Mouse (Mus musculus) limb, embryonic 11.5 days (tissue): ENCODE measurements around the gene Nemp2. TPM values are rescaled to one million over a fixed set of nuclear protein-coding genes. Genes with fewer than 3 reads are reported as not detected.

Experiments used
- ATAC-seq: fragments of 200-750 bp; cut with Nextera tagmentation; 2 replicates; pipeline ENCODE4 v1.8.0; 2017; ENCODE audit warnings: low read depth; ENCODE audit not compliant: insufficient number of reproducible peaks, low FRiP score, low TSS enrichment
- DNase-seq: peaks from one replicate; pipeline ENCODE4 v3.0.0-alpha.2; 2015; ENCODE audit warnings: low spot score
- H3K27ac ChIP-seq: fragments of 300-500 bp; sonication (generic); replicated peaks from 2 replicates; pipeline ENCODE4 v1.5.1; 2014; ENCODE audit warnings: low read depth, mild to moderate bottlenecking, low read length
- H3K27me3 ChIP-seq: fragments of 300-500 bp; sonication (generic); 2 replicates; pipeline ENCODE4 v1.6.1; 2014; ENCODE audit warnings: mild to moderate bottlenecking, low read length, mixed read lengths; ENCODE audit not compliant: control insufficient read depth, insufficient read depth
- H3K36me3 ChIP-seq: fragments of 300-500 bp; sonication (generic); 2 replicates; pipeline ENCODE4 v1.6.1; 2014; ENCODE audit warnings: mild to moderate bottlenecking, low read length, moderate library complexity, mixed read lengths; ENCODE audit not compliant: control insufficient read depth, insufficient read depth
- H3K4me1 ChIP-seq: fragments of 300-500 bp; sonication (generic); 2 replicates; pipeline ENCODE4 v1.6.1; 2014; ENCODE audit warnings: low read length, mixed read lengths; ENCODE audit not compliant: control insufficient read depth, insufficient read depth
- H3K4me2 ChIP-seq: fragments of 300-500 bp; sonication (generic); 2 replicates; pipeline ENCODE4 v1.6.1; 2014; ENCODE audit warnings: low read depth, mild to moderate bottlenecking, moderate library complexity; ENCODE audit not compliant: severe bottlenecking
- H3K4me3 ChIP-seq: fragments of 300-500 bp; sonication (generic); 2 replicates; pipeline ENCODE4 v1.5.1; 2014; ENCODE audit warnings: low read depth, low read length
- H3K9ac ChIP-seq: fragments of 300-500 bp; sonication (generic); 2 replicates; pipeline ENCODE4 v1.6.1; 2014; ENCODE audit warnings: mild to moderate bottlenecking, low read length
- H3K9me3 ChIP-seq: fragments of 300-500 bp; sonication (generic); 2 replicates; pipeline ENCODE4 v1.6.1; 2016; ENCODE audit warnings: low read length; ENCODE audit not compliant: control insufficient read depth
- WGBS: fragments of 180-500 bp; shearing (Covaris S2); extraction: QIAGEN DNeasy Blood & Tissue Kit; methylation state at CpG from one replicate; pipeline ENCODE4 v1.1.7; 2014; 5-methylcytosine and 5-hydroxymethylcytosine counted together
- polyA plus RNA-seq: library from polyadenylated mRNA; unstranded; fragments of >200 nt; fragmentation: Nextera tagmentation; extraction: Ambion mirVana; gene quantifications from 2 replicates; pipeline ENCODE4 v1.2.1, GENCODE M21; 2014

The Nemp2 gene
- polyA plus RNA-seq, 1 experiment from 2014 or later = 13.3 TPM

- Histone ChIP-seq H3K27me3 (no peaks in the 10 kb centered on the region), H3K9me3 (no peaks in the 10 kb centered on the region), H3K27ac (no peak overlapping the region), H3K36me3 (no peaks in the 10 kb centered on the region), H3K9ac (no peak overlapping the region), H3K4me3 (no peak overlapping the region), H3K4me1 (no peaks in the 10 kb centered on the region), H3K4me2 (no peak overlapping the region)
- DNase-seq (no peak), ATAC-seq (no peak)
- WGBS = 92% methylated on average over 4 of the region's 4 CpGs
These were observed 22.0 kb upstream of the Nemp2 start for GRCm38 (mm10) chr1:52608486-52608885.

- Histone ChIP-seq H3K27me3 (no peaks in the 10 kb centered on the region), H3K9me3 (no peaks in the 10 kb centered on the region), H3K4me2 (no peak overlapping the region), H3K9ac (no peak overlapping the region), H3K4me3 (no peak overlapping the region), H3K27ac (no peak overlapping the region), H3K4me1 (no peaks in the 10 kb centered on the region), H3K36me3 (no peaks in the 10 kb centered on the region)
- DNase-seq (no peak), ATAC-seq (no peak)
- 81% methylated on average over 1 of the region's 1 CpGs for WGBS
These were observed 12.3 kb upstream of the Nemp2 start for GRCm38 (mm10) chr1:52618217-52618616.

GRCm38 (mm10) chr1:52620442-52620841 lies 10.1 kb upstream of the Nemp2 start:
- no peak overlapping the region for H3K9ac ChIP-seq
- no peaks in the 10 kb centered on the region for H3K9me3 ChIP-seq
- H3K4me1 ChIP-seq = no peaks in the 10 kb centered on the region
- H3K27ac ChIP-seq = no peak overlapping the region
- no peaks in the 10 kb centered on the region for H3K27me3 ChIP-seq
- DNase-seq (no peak), ATAC-seq (no peak)
- H3K36me3 ChIP-seq = no peaks in the 10 kb centered on the region
- no peak overlapping the region for H3K4me3 ChIP-seq
- no peak overlapping the region for H3K4me2 ChIP-seq

GRCm38 (mm10) chr1:52630937-52631299 lies 415 bp downstream of the Nemp2 start:
- no peaks in the 10 kb centered on the region for H3K4me1 ChIP-seq
- no peaks in the 10 kb centered on the region for H3K36me3 ChIP-seq
- H3K27ac ChIP-seq = peak overlapping the region; percentile 84
- 2% methylated on average over 6 of the region's 6 CpGs for WGBS
- no peaks in the 10 kb centered on the region for H3K9me3 ChIP-seq
- H3K4me3 ChIP-seq = peak overlapping the region; percentile 80
- ATAC-seq = peak; percentile 85
- H3K9ac ChIP-seq = peak overlapping the region; percentile 89
- peak overlapping the region; percentile 56; the same call in 1 of the 2 replicates for H3K4me2 ChIP-seq
- H3K27me3 ChIP-seq = no peaks in the 10 kb centered on the region
- no peak for DNase-seq

GRCm38 (mm10) chr1:52631570-52631969 lies 1.1 kb downstream of the Nemp2 start:
- DNase-seq (no peak), ATAC-seq (no peak)
- 76% methylated on average over 2 of the region's 2 CpGs for WGBS
- Histone ChIP-seq H3K4me3 (peak overlapping the region; percentile 80; the same call in 1 of the 2 replicates), H3K27me3 (no peaks in the 10 kb centered on the region), H3K9me3 (no peaks in the 10 kb centered on the region), H3K27ac (no peak overlapping the region), H3K9ac (no peak overlapping the region), H3K4me1 (no peaks in the 10 kb centered on the region), H3K4me2 (peak overlapping the region; percentile 56; the same call in 1 of the 2 replicates), H3K36me3 (no peaks in the 10 kb centered on the region)

GRCm38 (mm10) chr1:52634251-52634650 lies 3.7 kb downstream of the Nemp2 start:
- H3K36me3 ChIP-seq = no peaks in the 10 kb centered on the region
- ATAC-seq (no peak), DNase-seq (no peak)
- no peak overlapping the region for H3K9ac ChIP-seq
- 91% methylated on average over 6 of the region's 6 CpGs for WGBS
- H3K4me2 ChIP-seq = no peak overlapping the region
- H3K27ac ChIP-seq = no peak overlapping the region
- no peak overlapping the region for H3K4me3 ChIP-seq
- H3K4me1 ChIP-seq = no peaks in the 10 kb centered on the region
- no peaks in the 10 kb centered on the region for H3K27me3 ChIP-seq
- no peaks in the 10 kb centered on the region for H3K9me3 ChIP-seq

GRCm38 (mm10) chr1:52635932-52636331 lies 5.4 kb downstream of the Nemp2 start:
- Histone ChIP-seq H3K9ac (no peak overlapping the region), H3K27ac (no peak overlapping the region), H3K9me3 (no peaks in the 10 kb centered on the region), H3K27me3 (no peaks in the 10 kb centered on the region), H3K4me2 (no peak overlapping the region), H3K36me3 (no peaks in the 10 kb centered on the region), H3K4me1 (no peaks in the 10 kb centered on the region), H3K4me3 (no peak overlapping the region)
- ATAC-seq (no peak), DNase-seq (no peak)
- 90% methylated on average over 3 of the region's 3 CpGs for WGBS

GRCm38 (mm10) chr1:52638101-52638500 lies 7.6 kb downstream of the Nemp2 start:
- H3K27ac ChIP-seq = no peak overlapping the region
- no peak overlapping the region for H3K4me2 ChIP-seq
- DNase-seq (no peak), ATAC-seq (no peak)
- H3K27me3 ChIP-seq = no peaks in the 10 kb centered on the region
- no peak overlapping the region for H3K9ac ChIP-seq
- H3K4me1 ChIP-seq = no peaks in the 10 kb centered on the region
- no peaks in the 10 kb centered on the region for H3K36me3 ChIP-seq
- H3K4me3 ChIP-seq = no peak overlapping the region
- WGBS = 77% methylated on average over 2 of the region's 2 CpGs
- no peaks in the 10 kb centered on the region for H3K9me3 ChIP-seq

- Histone ChIP-seq H3K4me2 (no peak overlapping the region), H3K27me3 (no peaks in the 10 kb centered on the region), H3K9me3 (no peaks in the 10 kb centered on the region), H3K9ac (no peak overlapping the region), H3K4me1 (no peaks in the 10 kb centered on the region), H3K36me3 (no peaks in the 10 kb centered on the region), H3K27ac (no peak overlapping the region), H3K4me3 (no peak overlapping the region)
- no peak for DNase-seq
- WGBS = 85% methylated on average over 7 of the region's 7 CpGs
- ATAC-seq = no peak
These were observed 8.6 kb downstream of the Nemp2 start for GRCm38 (mm10) chr1:52639090-52639489.
